Mouse (Mus musculus): Measurements from ENCODE around the gene Chid1. TPM values are rescaled to one million over a fixed set of nuclear protein-coding genes. Genes with fewer than 3 reads are reported as not detected.
A peak's percentile ranks its signal among the peaks of the same experiment; 100 is the strongest.

Chid1 gene
- total RNA-seq, 2 experiments from 2014 or later: 8.0 to 43.5 TPM

DNA sequence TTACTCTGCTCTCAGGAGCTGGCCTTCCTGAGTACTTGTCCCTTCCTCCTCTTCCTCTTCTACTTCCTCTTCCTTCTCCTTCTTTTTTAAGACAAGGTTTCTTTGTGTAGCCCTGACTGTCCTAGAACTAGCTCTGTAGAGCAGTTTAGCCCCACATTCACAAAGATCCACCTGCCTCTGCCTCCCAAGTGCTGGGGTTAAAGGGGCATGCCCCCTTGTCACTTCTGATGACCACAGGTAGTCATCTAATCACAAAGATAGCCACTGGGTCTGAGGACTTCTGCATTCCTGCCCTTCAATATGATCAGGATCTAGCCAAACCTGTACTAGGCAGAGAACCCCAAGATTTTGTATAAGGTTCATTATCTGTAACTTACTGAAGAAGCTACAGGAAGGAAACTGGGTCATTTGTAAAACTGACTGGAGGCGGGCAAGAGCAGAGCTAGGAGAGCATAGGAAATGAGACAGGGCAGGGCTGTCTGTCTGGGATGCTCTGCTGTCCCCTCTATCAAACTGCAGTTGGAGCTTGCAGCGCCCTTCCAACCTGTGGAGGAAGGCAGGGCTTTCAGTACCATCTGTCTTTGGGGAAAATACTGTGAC is 20.2 kb upstream of the Chid1 start:
- no peak for ATAC-seq (ENCODE audit: poor library complexity, severe bottlenecking)

DNA sequence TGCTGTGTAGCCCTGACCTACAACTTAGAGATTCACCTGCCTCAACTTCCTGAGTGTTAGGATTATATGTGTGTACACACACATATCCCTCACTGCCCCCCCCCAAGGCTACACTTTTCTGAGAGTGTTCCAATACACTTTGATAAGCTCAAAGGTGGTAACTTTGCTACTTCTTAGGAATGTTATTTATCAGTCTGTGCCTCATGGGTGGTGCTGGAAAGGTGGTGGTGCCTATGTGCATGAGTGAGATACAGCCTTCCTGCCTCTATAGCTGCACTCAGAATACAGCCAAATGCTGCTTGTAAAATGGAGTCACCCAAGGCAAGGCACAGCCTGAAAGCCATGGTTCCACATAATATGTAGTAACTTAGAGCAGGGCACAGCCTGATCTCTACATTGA is 19.3 kb upstream of the Chid1 start:
- ATAC-seq (ENCODE audit: poor library complexity, severe bottlenecking): no peak

DNA sequence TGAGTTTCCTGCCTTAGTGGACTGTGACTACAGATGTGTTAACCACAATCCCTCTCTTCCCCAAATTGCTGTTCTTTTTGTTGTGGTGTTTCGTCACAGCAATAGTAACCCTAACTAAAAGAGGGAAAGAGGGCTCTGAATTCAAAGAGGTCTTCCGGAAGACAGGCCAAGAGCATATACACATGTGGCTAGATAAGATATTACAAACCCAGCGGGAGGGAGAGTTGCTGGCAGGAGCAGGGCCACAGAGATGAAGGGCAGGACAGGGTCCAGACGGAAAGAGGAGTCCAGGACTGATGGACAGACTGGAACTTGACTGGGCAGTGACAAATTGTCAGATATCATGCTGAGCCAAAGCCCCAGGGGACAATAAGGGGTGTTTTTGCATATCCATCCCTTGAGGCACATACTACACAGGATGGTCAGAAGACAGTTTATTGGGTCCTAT is 18.7 kb upstream of the Chid1 start:
- ATAC-seq (ENCODE audit: poor library complexity, severe bottlenecking): peak; percentile 11

DNA sequence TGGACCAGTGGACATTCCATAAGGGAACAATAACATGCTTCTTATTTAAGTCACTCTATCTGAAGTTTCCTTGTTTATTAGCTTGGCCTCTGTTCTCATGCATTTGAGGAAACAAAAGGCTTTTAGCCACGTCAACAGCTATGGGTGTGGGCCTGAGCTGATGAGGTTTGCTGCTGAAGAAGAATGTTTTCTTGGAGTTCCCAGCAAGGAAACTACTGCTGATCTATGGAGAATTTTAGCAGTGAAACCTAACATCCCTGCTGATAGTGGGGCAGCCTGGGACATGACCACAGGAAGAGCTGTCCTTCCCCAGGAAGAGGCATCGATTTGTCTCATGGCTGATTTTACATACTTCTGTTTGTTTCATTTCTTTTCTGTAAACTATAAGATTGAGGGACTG is 10.8 kb upstream of the Chid1 start:
- ATAC-seq (ENCODE audit: poor library complexity, severe bottlenecking): no peak

DNA sequence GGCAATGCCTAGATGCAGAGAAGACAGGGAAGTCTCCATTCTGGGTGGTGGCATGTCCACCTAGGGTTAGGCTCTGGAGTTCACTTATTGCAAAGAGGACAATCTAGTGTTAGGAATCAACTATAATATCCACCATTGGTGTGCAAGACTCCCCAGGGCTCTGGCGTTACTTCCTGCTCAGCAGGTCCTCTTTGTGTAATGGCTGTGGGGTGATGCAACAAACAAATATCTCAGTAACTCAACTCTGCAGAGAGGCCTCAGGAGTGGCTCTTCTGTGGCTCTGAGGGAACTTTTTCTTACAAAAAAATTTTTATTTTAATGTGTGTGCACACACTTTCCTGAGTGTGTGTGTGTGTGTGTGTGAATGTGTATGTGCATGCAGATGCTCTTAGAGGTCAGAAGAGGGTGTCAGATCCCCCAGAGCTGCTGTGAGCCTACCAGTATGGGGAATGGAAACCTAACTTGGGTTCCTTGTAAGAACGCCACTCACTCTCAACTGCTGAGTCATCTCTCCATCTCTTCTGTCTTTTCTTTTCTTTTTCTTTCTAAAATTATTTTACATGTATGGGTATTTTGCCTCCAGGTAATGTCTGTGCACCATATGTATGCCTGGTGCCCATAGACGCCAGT is 9.9 kb upstream of the Chid1 start:
- peak; percentile 98 for ATAC-seq (ENCODE audit: poor library complexity, severe bottlenecking)

DNA sequence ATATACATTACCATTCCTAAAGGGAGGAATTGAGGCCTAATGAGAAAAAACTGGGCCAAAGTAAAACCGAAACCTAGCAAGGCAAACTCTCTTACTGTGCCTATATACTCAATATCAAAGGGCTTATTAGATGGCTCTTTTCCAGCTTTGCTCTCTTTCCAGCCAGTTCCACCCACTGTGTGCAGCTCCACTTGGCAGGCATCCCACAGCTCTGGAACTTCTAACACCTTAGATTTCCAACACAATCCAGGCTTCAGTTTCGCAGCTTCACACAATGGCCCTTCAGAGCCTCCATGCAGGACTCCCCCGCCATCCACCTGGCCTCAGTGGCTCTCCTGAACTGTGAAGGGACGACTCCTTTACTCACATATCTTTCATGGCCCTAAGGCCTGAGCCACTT is 5.0 kb upstream of the Chid1 start:
- no peak for ATAC-seq (ENCODE audit: poor library complexity, severe bottlenecking)

DNA sequence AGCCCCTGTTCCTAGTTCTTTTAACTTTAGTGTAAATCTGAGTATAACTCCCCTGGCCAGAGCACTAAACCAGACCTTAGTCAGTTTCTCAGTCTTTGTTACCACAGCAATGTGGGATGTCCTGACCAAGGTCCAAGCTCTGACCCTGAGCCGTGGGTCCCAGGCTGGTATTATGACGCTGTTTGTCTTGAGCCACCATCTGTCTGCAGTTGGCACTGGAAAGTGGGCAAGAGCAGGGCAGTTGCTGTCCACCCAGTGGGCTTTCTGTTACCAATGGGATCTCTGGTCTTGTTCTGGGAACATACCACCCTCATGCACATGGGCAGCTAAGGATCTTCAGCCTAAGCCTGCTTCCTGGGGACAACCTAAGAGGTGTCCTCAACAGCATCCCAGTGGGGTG is 2.9 kb upstream of the Chid1 start:
- ATAC-seq (ENCODE audit: poor library complexity, severe bottlenecking): no peak

DNA sequence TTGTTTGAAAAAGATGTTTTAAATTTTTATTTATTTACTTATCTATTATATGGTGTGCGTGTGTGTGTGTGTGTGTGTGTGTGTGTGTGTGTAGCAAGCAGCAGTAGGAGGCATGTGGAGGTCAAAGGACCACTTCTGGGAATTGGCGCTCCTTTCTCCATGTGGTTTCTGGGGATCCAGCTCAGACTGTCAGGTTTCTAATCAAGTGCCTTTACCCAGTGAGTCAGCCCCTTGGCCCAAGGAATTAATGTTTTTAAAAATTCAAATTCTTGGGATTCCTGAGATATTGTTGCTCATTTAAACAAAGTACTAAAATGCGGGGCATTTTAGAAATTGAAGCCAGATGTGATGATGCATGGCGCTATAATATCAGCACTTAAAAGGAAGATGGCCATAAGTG is 2.0 kb upstream of the Chid1 start:
- no peak for ATAC-seq (ENCODE audit: poor library complexity, severe bottlenecking)

- ATAC-seq (ENCODE audit: poor library complexity, severe bottlenecking): peak; percentile 70
Observed at GRCm38 (mm10) chr7:141540312-141541081, 840 bp upstream of the Chid1 start.

DNA sequence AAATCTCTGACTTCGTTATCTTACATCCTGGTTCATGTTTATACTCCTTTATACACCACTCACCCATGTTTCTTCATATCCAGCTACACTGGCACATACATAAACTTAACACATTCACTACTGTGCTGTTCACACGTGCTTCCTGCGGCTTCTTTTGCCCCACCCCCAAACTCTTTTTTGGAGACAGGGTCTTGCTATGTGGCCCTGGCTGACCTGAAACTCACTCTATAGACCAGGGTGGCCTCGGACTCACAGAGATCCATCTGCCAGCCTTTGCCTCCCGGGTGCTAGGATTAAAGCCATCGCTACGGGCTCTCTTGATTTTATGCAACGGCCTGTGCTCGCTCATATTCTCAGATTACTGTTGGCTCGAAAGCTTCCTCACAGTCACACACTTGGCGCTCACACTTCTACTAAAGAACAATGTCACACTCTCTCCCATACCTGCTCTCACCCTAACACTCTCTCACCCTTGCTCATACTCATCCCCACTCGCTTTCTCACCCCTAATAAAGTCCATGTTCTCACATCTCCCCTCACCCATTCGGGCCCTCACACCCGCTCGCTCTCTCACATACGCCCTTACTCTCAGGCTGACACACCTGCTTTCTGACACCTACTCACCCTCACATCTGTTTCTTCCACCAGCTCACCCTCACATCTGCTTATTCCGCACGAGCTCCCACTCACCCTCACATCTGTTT is 653 bp downstream of the Chid1 start:
- ATAC-seq (ENCODE audit: poor library complexity, severe bottlenecking): no peak

GRCm38 (mm10) chr7:141535570-141535969 is 4.1 kb downstream of the Chid1 start:
- no peak for ATAC-seq (ENCODE audit: poor library complexity, severe bottlenecking)

DNA sequence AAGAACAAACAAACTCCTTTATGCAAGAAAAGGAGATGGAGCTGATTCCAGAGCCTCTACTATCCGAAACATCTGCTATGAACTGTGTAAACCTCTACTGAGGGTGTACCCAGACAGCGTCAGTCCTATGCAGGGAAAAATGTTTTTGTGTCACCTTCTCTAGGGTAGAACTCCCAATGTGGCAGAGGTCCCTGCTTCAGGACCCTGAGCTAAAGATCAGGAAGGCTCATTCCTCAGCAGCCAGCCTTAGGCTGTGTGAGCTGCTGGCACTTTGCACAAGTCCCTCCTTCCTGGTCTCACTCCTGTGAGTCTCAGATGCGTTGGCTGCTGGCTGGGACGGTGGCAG is 14.1 kb downstream of the Chid1 start:
- peak; percentile 17; the same call in 1 of the 2 replicates for ATAC-seq (ENCODE audit: poor library complexity, severe bottlenecking)

DNA sequence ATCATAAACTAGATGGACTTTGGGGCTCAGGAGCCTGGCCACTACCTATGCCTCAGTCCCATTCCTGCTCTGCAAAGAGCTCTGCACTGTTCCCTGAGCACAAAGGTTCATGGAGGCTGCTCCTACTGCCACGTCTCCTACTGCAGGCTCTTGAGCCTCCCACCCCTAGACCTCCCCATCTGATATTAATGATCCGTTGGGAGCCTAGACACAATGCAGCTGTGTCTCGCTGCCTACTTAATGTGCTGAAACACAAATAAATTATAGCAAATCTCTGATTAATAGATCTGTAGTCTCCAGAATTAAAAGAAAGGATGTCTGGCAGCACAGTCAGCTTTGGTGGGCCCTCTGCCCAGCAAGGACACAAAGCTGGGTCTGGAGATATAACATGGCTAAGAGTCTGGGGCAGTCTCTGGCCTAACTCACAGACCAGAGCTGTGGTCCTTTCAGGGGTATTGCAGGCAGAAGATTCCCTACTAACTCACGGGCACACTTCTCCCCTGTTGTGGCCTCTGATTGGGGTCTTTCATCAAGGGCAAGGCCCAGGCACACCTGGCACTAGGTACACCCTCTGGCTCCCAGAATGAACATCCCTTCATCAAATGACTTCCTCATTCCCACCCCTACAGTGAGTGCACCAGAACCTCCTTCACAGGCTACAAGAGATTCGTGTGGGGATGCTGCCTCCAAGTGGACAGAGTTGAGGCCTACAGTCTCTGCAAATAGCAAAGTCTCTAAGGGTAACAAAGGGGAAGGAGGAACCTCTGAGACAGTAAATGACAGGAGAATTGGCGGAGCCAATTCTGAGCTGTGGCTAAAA is 14.7 kb downstream of the Chid1 start:
- ATAC-seq (ENCODE audit: poor library complexity, severe bottlenecking): peak; percentile 99

GRCm38 (mm10) chr7:141524271-141524670 is 15.4 kb downstream of the Chid1 start:
- ATAC-seq (ENCODE audit: poor library complexity, severe bottlenecking): no peak

- ATAC-seq (ENCODE audit: poor library complexity, severe bottlenecking): no peak
Observed at GRCm38 (mm10) chr7:141523007-141523406, 16.6 kb downstream of the Chid1 start.

DNA sequence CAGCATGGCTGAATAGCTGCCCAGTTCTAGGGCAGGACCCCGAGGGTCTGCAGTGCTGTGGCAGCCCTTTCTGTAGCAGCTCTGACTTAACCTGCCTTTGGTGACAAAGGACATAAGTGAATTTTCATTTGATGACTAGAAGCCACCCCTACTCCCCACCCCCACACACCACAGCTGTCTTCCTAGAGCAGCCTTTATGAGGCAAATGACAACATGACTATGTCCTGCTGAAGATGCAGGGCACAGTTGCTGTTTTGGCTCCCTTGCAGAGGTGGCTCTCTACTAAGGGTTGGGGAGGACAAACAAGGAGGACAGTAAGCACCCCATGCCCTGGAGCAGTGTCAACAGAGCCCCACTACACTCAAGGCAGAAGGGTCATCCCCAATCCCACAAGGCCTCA is 19.9 kb downstream of the Chid1 start:
- no peak for ATAC-seq (ENCODE audit: poor library complexity, severe bottlenecking)

- no peak for ATAC-seq (ENCODE audit: poor library complexity, severe bottlenecking)
Observed at GRCm38 (mm10) chr7:141518926-141519325, 20.7 kb downstream of the Chid1 start.

- ATAC-seq (ENCODE audit: poor library complexity, severe bottlenecking): no peak
Observed at GRCm38 (mm10) chr7:141518296-141518695, 21.4 kb downstream of the Chid1 start.

DNA sequence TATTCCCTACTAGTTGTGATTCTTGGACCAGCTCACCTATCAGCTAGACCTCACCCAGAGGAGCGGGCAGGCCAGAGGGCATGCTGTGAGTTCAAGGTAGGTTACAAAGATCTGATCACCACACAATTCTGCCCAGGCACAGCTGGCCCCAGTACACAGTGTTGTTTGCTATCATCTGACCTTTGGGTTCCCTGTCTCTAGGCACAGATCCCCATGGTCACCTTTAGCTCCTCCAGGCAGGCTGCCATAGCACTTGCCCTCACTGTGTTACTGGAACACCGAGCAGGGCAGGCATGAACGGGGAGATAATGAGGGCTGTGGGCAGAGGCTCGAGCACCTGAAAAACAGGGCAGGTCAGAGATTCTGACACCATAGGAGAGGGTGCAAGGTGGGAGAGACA is 22.0 kb downstream of the Chid1 start:
- no peak for ATAC-seq (ENCODE audit: poor library complexity, severe bottlenecking)

- ATAC-seq (ENCODE audit: poor library complexity, severe bottlenecking): no peak
Observed at GRCm38 (mm10) chr7:141510681-141511191, 28.9 kb downstream of the Chid1 start.

GRCm38 (mm10) chr7:141510196-141510595 is 29.5 kb downstream of the Chid1 start:
- no peak for ATAC-seq (ENCODE audit: poor library complexity, severe bottlenecking)

Data from megakaryocyte, adult 5-6 weeks (primary cell).